Mouse (Mus musculus) adrenal gland, postnatal 0 days (tissue): ENCODE data around the gene Dgkb. TPM values are rescaled to one million over a fixed set of nuclear protein-coding genes. Genes with fewer than 3 reads are reported as not detected.

Experiments
- polyA plus RNA-seq: library from polyadenylated mRNA; unstranded; fragments of >200 nt; fragmentation: Nextera tagmentation; extraction: Ambion mirVana; gene quantifications from 2 replicates; pipeline ENCODE4 v1.2.1, GENCODE M21; 2015

Dgkb gene
- polyA plus RNA-seq, result 4.1 and 5.1 TPM in 2 replicates

GRCm38 (mm10) chr12:37817426-37817825 is at the start of gene Dgkb:
TSS of gene Dgkb (plus strand) at chr12:37817726.

